Mouse (Mus musculus) liver, embryonic 13.5 days (tissue): ENCODE results near the gene Cped1. TPM values are rescaled to one million over a fixed set of nuclear protein-coding genes. Genes with fewer than 3 reads are reported as not detected.

Experiments
- ATAC-seq: fragments of 200-750 bp; cut with Nextera tagmentation; 2 replicates; pipeline ENCODE4 v1.8.0; 2017; ENCODE audit warnings: low read depth, mild to moderate bottlenecking, moderate number of reproducible peaks, moderate library complexity
- DNase-seq: peaks from one replicate; pipeline ENCODE4 v3.0.0; 2022
- H3K27ac ChIP-seq: fragments of 300-500 bp; sonication (generic); 2 replicates; pipeline ENCODE4 v1.5.1; 2015; ENCODE audit warnings: moderate library complexity, mild to moderate bottlenecking, inconsistent platforms
- H3K27me3 ChIP-seq: fragments of 300-500 bp; sonication (generic); 2 replicates; pipeline ENCODE4 v1.6.1; 2015; ENCODE audit warnings: mild to moderate bottlenecking, inconsistent platforms
- H3K36me3 ChIP-seq: fragments of 300-500 bp; sonication (generic); 2 replicates; pipeline ENCODE4 v1.6.1; 2015; ENCODE audit warnings: mild to moderate bottlenecking, inconsistent platforms
- H3K4me1 ChIP-seq: fragments of 300-500 bp; sonication (generic); replicated peaks from 2 replicates; pipeline ENCODE4 v1.6.1; 2015; ENCODE audit warnings: inconsistent platforms
- H3K4me2 ChIP-seq: fragments of 300-500 bp; sonication (generic); 2 replicates; pipeline ENCODE4 v1.6.1; 2015; ENCODE audit warnings: inconsistent platforms, mild to moderate bottlenecking, moderate library complexity
- H3K4me3 ChIP-seq: fragments of 300-500 bp; sonication (generic); replicated peaks from 2 replicates; pipeline ENCODE4 v1.5.1; 2015; ENCODE audit warnings: mild to moderate bottlenecking, inconsistent platforms
- H3K9ac ChIP-seq: fragments of 300-500 bp; sonication (generic); 2 replicates; pipeline ENCODE4 v1.6.1; 2015; ENCODE audit warnings: mild to moderate bottlenecking, inconsistent platforms
- H3K9me3 ChIP-seq: fragments of 300-500 bp; sonication (generic); replicated peaks from 2 replicates; pipeline ENCODE4 v1.6.1; 2016; ENCODE audit warnings: inconsistent platforms
- WGBS: fragments of 180-500 bp; shearing (Covaris S2); methylation state at CpG from one replicate; pipeline ENCODE4 v1.1.7; 2015; ENCODE audit not compliant: insufficient replicate concordance; 5-methylcytosine and 5-hydroxymethylcytosine counted together
- polyA plus RNA-seq: library from polyadenylated mRNA; unstranded; fragments of >200 nt; fragmentation: Nextera tagmentation; extraction: Ambion mirVana; gene quantifications from 2 replicates; pipeline ENCODE4 v1.2.1, GENCODE M21; 2015

Cped1 gene
- polyA plus RNA-seq, 1 experiment from 2014 or later = 2.2 TPM

GRCm38 (mm10) chr6:22047101-22047500 lies 61.4 kb downstream of the Cped1 start:
- no peaks in the 10 kb centered on the region for H3K36me3 ChIP-seq
- no peak overlapping the region for H3K27ac ChIP-seq
- DNase-seq (no peak), ATAC-seq (no peak)
- no peaks in the 10 kb centered on the region for H3K9me3 ChIP-seq
- H3K9ac ChIP-seq = no peak overlapping the region
- H3K27me3 ChIP-seq = no peaks in the 10 kb centered on the region
- WGBS = 67% methylated on average over 2 of the region's 2 CpGs
- no peak overlapping the region for H3K4me3 ChIP-seq
- H3K4me2 ChIP-seq = no peak overlapping the region
- no peaks in the 10 kb centered on the region for H3K4me1 ChIP-seq

GRCm38 (mm10) chr6:22049093-22049492 lies 63.4 kb downstream of the Cped1 start:
- DNase-seq = no peak
- Histone ChIP-seq H3K4me1 (no peaks in the 10 kb centered on the region), H3K27ac (no peak overlapping the region), H3K9me3 (no peaks in the 10 kb centered on the region), H3K36me3 (no peaks in the 10 kb centered on the region), H3K4me3 (no peak overlapping the region), H3K4me2 (no peak overlapping the region), H3K9ac (no peak overlapping the region), H3K27me3 (no peaks in the 10 kb centered on the region)
- ATAC-seq = no peak
- 49% methylated on average over 5 of the region's 5 CpGs for WGBS

GRCm38 (mm10) chr6:22051526-22051925 lies 65.8 kb downstream of the Cped1 start:
- no peak for DNase-seq
- H3K27ac ChIP-seq = no peak overlapping the region
- H3K4me3 ChIP-seq = no peak overlapping the region
- H3K9me3 ChIP-seq = no peaks in the 10 kb centered on the region
- no peak overlapping the region for H3K4me2 ChIP-seq
- no peaks in the 10 kb centered on the region for H3K27me3 ChIP-seq
- no peak overlapping the region for H3K9ac ChIP-seq
- no peaks in the 10 kb centered on the region for H3K36me3 ChIP-seq
- WGBS = 30% methylated on average over 3 of the region's 3 CpGs
- ATAC-seq = no peak
- no peaks in the 10 kb centered on the region for H3K4me1 ChIP-seq

GRCm38 (mm10) chr6:22053014-22053413 lies 67.3 kb downstream of the Cped1 start:
- 70% methylated on average over 3 of the region's 3 CpGs for WGBS

GRCm38 (mm10) chr6:22064341-22064740 lies 78.6 kb downstream of the Cped1 start:
- Histone ChIP-seq H3K27me3 (no peaks in the 10 kb centered on the region), H3K4me2 (no peak overlapping the region), H3K4me3 (no peak overlapping the region), H3K27ac (no peak overlapping the region), H3K4me1 (no peaks in the 10 kb centered on the region), H3K9ac (no peak overlapping the region), H3K9me3 (no peaks in the 10 kb centered on the region), H3K36me3 (no peaks in the 10 kb centered on the region)
- 63% methylated on average over 4 of the region's 4 CpGs for WGBS
- DNase-seq (no peak), ATAC-seq (no peak)

More at GRCm38 (mm10) chr6:22053014-22053413, 67.3 kb downstream of the Cped1 start:
- no peaks in the 10 kb centered on the region for H3K4me1 ChIP-seq
- ATAC-seq = no peak
- H3K4me3 ChIP-seq = no peak overlapping the region
- no peaks in the 10 kb centered on the region for H3K27me3 ChIP-seq
- no peak overlapping the region for H3K27ac ChIP-seq
- no peaks in the 10 kb centered on the region for H3K36me3 ChIP-seq
- H3K9me3 ChIP-seq = no peaks in the 10 kb centered on the region
- no peak overlapping the region for H3K4me2 ChIP-seq
- no peak overlapping the region for H3K9ac ChIP-seq
- no peak for DNase-seq

DNA sequence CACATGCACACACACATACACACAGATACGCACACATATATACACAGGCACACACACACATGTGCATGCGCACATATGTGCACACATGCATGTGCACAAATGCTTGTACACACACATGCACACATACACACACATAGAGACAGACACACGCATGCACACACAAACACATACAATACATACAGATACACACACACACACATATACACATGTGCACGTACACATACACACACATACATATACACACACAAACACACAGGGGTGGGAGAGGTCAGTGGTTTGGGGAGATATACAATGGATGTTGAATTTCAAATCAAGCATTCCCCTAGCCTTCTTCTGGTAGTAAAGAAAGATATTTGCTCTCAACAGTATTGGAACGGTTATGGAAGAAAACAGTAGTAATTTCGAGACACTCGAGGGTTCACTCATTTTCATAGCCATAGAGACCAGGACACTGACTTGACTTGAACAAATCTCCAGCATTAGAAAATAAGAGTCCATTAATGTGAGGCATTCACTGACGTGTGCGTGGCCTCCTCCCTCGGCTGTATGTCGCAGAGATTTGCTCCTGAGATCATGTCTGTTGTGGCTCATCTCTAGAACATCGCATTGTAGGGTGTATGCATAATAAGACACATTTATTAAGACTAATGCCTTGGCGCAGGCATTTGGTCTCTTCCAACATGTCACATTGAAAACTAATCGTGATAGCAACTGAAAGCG lies 85.0 kb downstream of the Cped1 start:
- H3K27ac ChIP-seq = no peak overlapping the region
- no peak overlapping the region for H3K4me3 ChIP-seq
- no peaks in the 10 kb centered on the region for H3K4me1 ChIP-seq
- DNase-seq (no peak), ATAC-seq (no peak)
- H3K9ac ChIP-seq = no peak overlapping the region
- no peaks in the 10 kb centered on the region for H3K27me3 ChIP-seq
- H3K4me2 ChIP-seq = no peak overlapping the region
- WGBS = 66% methylated on average over 15 of the region's 15 CpGs
- no peaks in the 10 kb centered on the region for H3K9me3 ChIP-seq
- H3K36me3 ChIP-seq = no peaks in the 10 kb centered on the region

GRCm38 (mm10) chr6:22071323-22071840 lies 85.7 kb downstream of the Cped1 start:
- Histone ChIP-seq H3K4me1 (no peaks in the 10 kb centered on the region), H3K4me3 (no peak overlapping the region), H3K9me3 (no peaks in the 10 kb centered on the region), H3K9ac (no peak overlapping the region), H3K4me2 (no peak overlapping the region), H3K27ac (no peak overlapping the region), H3K27me3 (no peaks in the 10 kb centered on the region), H3K36me3 (no peaks in the 10 kb centered on the region)
- ATAC-seq = no peak
- WGBS = 32% methylated on average over 4 of the region's 4 CpGs
- no peak for DNase-seq

DNA sequence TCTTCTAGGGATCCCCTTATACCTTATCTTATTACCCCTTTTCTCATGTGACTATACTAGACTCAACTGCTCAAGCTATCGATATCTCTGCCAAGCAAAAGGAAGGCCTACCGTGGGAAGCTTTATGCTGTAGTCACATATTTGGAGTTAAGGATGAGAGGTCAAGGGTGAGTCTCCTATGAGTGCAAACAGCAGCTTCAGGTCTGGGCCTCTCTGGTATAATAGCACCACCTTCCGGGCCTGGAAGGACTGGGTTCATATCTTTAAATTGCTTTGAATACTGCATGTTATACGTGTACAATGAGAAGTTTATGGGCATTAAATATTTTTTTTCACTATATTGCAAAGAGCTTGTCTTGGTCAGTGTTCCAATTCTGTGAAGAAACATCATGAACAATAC lies 87.0 kb downstream of the Cped1 start:
- WGBS = 50% methylated on average over 4 of the region's 4 CpGs
- Histone ChIP-seq H3K9ac (no peak overlapping the region), H3K4me3 (no peak overlapping the region), H3K4me1 (no peaks in the 10 kb centered on the region), H3K4me2 (no peak overlapping the region), H3K27me3 (no peaks in the 10 kb centered on the region), H3K36me3 (no peaks in the 10 kb centered on the region), H3K27ac (no peak overlapping the region), H3K9me3 (no peaks in the 10 kb centered on the region)
- no peak for ATAC-seq
- no peak for DNase-seq

DNA sequence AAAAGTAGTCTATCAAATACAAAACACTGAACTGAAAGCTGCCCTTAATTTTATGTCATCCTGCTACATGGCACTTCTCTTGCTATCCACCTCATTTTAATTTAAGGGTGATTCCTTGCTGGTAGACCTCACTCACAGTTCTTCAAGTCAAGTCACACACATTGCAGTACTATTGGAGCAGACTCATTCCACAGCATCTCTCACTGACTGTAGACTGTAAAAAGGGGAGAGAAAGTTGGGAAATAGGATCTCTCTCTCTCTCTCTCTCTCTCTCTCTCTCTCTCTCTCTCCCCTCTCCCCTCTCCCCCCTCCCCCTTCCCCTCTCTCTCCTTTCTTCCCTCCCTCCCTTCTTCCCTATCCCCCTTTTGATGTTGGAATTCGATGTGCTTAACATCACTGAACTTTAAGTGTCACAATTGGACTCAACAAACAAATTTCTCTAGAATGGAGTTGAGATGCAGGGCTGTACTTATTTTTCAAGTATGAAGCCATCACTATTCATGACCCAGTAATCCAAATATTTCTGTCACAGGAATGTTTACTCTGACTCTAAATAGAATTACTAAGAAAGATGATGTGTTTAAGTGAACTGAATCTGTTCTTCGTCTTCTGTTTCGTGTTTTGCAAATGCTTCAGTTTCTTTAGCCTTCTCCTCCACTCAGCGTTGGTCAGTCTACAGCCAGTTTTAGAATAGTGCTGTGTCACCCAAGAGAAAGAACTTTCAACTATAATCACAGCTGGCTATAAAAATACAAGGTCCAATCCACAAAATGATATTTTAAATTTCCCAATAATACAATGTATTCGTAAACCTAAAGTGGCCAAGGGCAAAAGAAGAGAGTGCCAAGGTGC lies 88.7 kb downstream of the Cped1 start:
- WGBS = 58% methylated on average over 5 of the region's 5 CpGs
- Histone ChIP-seq H3K4me1 (no peaks in the 10 kb centered on the region), H3K4me3 (no peak overlapping the region), H3K9ac (no peak overlapping the region), H3K36me3 (no peaks in the 10 kb centered on the region), H3K27ac (no peak overlapping the region), H3K9me3 (no peaks in the 10 kb centered on the region), H3K4me2 (no peak overlapping the region), H3K27me3 (no peaks in the 10 kb centered on the region)
- no peak for ATAC-seq
- DNase-seq = no peak

- 69% methylated on average over 7 of the region's 7 CpGs for WGBS
- Histone ChIP-seq H3K4me3 (no peak overlapping the region), H3K4me1 (no peaks in the 10 kb centered on the region), H3K9me3 (no peaks in the 10 kb centered on the region), H3K36me3 (no peaks in the 10 kb centered on the region), H3K4me2 (no peak overlapping the region), H3K9ac (no peak overlapping the region), H3K27me3 (no peaks in the 10 kb centered on the region), H3K27ac (no peak overlapping the region)
- DNase-seq (no peak), ATAC-seq (no peak)
Observed at GRCm38 (mm10) chr6:22078686-22079264, 93.1 kb downstream of the Cped1 start.

GRCm38 (mm10) chr6:22086056-22086455 lies 100.3 kb downstream of the Cped1 start:
- Histone ChIP-seq H3K4me3 (no peak overlapping the region), H3K36me3 (peaks cover under 1% of the 10 kb centered on the region), H3K4me1 (no peaks in the 10 kb centered on the region), H3K4me2 (no peak overlapping the region), H3K27me3 (no peaks in the 10 kb centered on the region), H3K9me3 (no peaks in the 10 kb centered on the region), H3K9ac (no peak overlapping the region), H3K27ac (no peak overlapping the region)
- 67% methylated on average over 5 of the region's 5 CpGs for WGBS
- DNase-seq (no peak), ATAC-seq (no peak)
